Mouse (Mus musculus) liver, embryonic 12.5 days (tissue): ENCODE measurements around the gene Grm2. TPM values are rescaled to one million over a fixed set of nuclear protein-coding genes. Genes with fewer than 3 reads are reported as not detected.
"Not testable (repeated sequence)": the region's sequence is repeated elsewhere in the genome, so short reads cannot be mapped to it uniquely, and the experiment has no call there.

ENCODE experiments used
- ATAC-seq: fragments of 200-750 bp; cut with Nextera tagmentation; 2 replicates; pipeline ENCODE4 v1.8.0; 2017; ENCODE audit warnings: moderate number of reproducible peaks, mild to moderate bottlenecking, moderate library complexity
- H3K27ac ChIP-seq: fragments of 300-500 bp; sonication (generic); 2 replicates; pipeline ENCODE4 v1.5.1; 2016; ENCODE audit warnings: mild to moderate bottlenecking
- H3K27me3 ChIP-seq: fragments of 300-500 bp; sonication (generic); replicated peaks from 2 replicates; pipeline ENCODE4 v1.6.1; 2016; ENCODE audit warnings: mild to moderate bottlenecking, moderate library complexity
- H3K36me3 ChIP-seq: fragments of 300-500 bp; sonication (generic); 2 replicates; pipeline ENCODE4 v1.6.1; 2016; ENCODE audit warnings: mild to moderate bottlenecking, moderate library complexity
- H3K4me1 ChIP-seq: fragments of 300-500 bp; sonication (generic); 2 replicates; pipeline ENCODE4 v1.6.1; 2016
- H3K4me2 ChIP-seq: fragments of 300-500 bp; sonication (generic); 2 replicates; pipeline ENCODE4 v1.6.1; 2016; ENCODE audit warnings: mild to moderate bottlenecking, moderate library complexity
- H3K4me3 ChIP-seq: fragments of 300-500 bp; sonication (generic); 2 replicates; pipeline ENCODE4 v1.5.1; 2016; ENCODE audit warnings: mild to moderate bottlenecking, moderate library complexity
- H3K9ac ChIP-seq: fragments of 300-500 bp; sonication (generic); 2 replicates; pipeline ENCODE4 v1.6.1; 2016; ENCODE audit warnings: mild to moderate bottlenecking, moderate library complexity
- H3K9me3 ChIP-seq: fragments of 300-500 bp; sonication (generic); replicated peaks from 2 replicates; pipeline ENCODE4 v1.6.1; 2016; ENCODE audit warnings: mild to moderate bottlenecking, moderate library complexity
- WGBS: fragments of 180-500 bp; shearing (Covaris S2); methylation state at CpG from one replicate; pipeline ENCODE4 v1.1.7; 2016; ENCODE audit not compliant: insufficient replicate concordance; 5-methylcytosine and 5-hydroxymethylcytosine counted together
- polyA plus RNA-seq: library from polyadenylated mRNA; unstranded; fragments of >200 nt; fragmentation: Nextera tagmentation; extraction: Ambion mirVana; gene quantifications from 2 replicates; pipeline ENCODE4 v1.2.1, GENCODE M21; 2016

Grm2 gene
- polyA plus RNA-seq, 1 experiment from 2014 or later: not detected

- no peak overlapping the region for H3K9ac ChIP-seq
- no peaks in the 10 kb centered on the region for H3K36me3 ChIP-seq
- ATAC-seq: no peak
- no peak overlapping the region for H3K4me2 ChIP-seq
- 24% methylated on average over 8 of the region's 8 CpGs for WGBS
- H3K4me1 ChIP-seq: no peaks in the 10 kb centered on the region
- no peak overlapping the region for H3K27ac ChIP-seq
- no peaks in the 10 kb centered on the region for H3K9me3 ChIP-seq
- H3K27me3 ChIP-seq: no peaks in the 10 kb centered on the region
- no peak overlapping the region for H3K4me3 ChIP-seq
Observed at GRCm38 (mm10) chr9:106600546-106600945, 55.3 kb downstream of the Grm2 start.

GRCm38 (mm10) chr9:106598466-106598865 is 57.4 kb downstream of the Grm2 start:
- no peak overlapping the region for H3K4me2 ChIP-seq
- H3K9me3 ChIP-seq: no peaks in the 10 kb centered on the region
- H3K27ac ChIP-seq: no peak overlapping the region
- no peak for ATAC-seq
- no peak overlapping the region for H3K4me3 ChIP-seq
- no peaks in the 10 kb centered on the region for H3K27me3 ChIP-seq
- no peaks in the 10 kb centered on the region for H3K4me1 ChIP-seq
- H3K9ac ChIP-seq: no peak overlapping the region
- WGBS: 33% methylated on average over 7 of the region's 7 CpGs
- no peaks in the 10 kb centered on the region for H3K36me3 ChIP-seq

GRCm38 (mm10) chr9:106595836-106596235 is 60.0 kb downstream of the Grm2 start:
- H3K27ac ChIP-seq: no peak overlapping the region
- H3K4me2 ChIP-seq: no peak overlapping the region
- no peaks in the 10 kb centered on the region for H3K9me3 ChIP-seq
- 55% methylated on average over 7 of the region's 7 CpGs for WGBS
- H3K4me1 ChIP-seq: no peaks in the 10 kb centered on the region
- H3K27me3 ChIP-seq: no peaks in the 10 kb centered on the region
- ATAC-seq: no peak
- no peak overlapping the region for H3K9ac ChIP-seq
- no peaks in the 10 kb centered on the region for H3K36me3 ChIP-seq
- H3K4me3 ChIP-seq: no peak overlapping the region

- WGBS: 35% methylated on average over 4 of the region's 4 CpGs
Observed at GRCm38 (mm10) chr9:106595402-106595801, 60.5 kb downstream of the Grm2 start.

More at GRCm38 (mm10) chr9:106595402-106595801, 60.5 kb downstream of the Grm2 start:
- not testable (repeated sequence) for ATAC-seq, H3K27ac ChIP-seq, H3K4me2 ChIP-seq, H3K4me3 ChIP-seq, H3K9ac ChIP-seq, H3K36me3 ChIP-seq, H3K4me1 ChIP-seq, H3K9me3 ChIP-seq, H3K27me3 ChIP-seq

Other genes with a start within 250 kb of the Grm2 start
- gene Rpl29, start 226.6 kb downstream of the Grm2 start, polyA plus RNA-seq: 870 and 914 TPM in 2 replicates
- 34.0 and 35.2 TPM in 2 replicates for gene Acy1, start 217.8 kb downstream of the Grm2 start, polyA plus RNA-seq
- 14.5 and 15.2 TPM in 2 replicates for gene Abhd14b, start 208.6 kb downstream of the Grm2 start, polyA plus RNA-seq
- 29.1 and 31.6 TPM in 2 replicates for gene Abhd14a, start 208.4 kb downstream of the Grm2 start, polyA plus RNA-seq
- gene Pcbp4, start 202.8 kb downstream of the Grm2 start, polyA plus RNA-seq: 27.3 and 30.9 TPM in 2 replicates
- gene Gpr62, start 190.1 kb downstream of the Grm2 start, polyA plus RNA-seq: 0.10 and 0.19 TPM in 2 replicates
- 54.6 and 58.0 TPM in 2 replicates for gene Rrp9, start 180.1 kb downstream of the Grm2 start, polyA plus RNA-seq
- 1.5 and 1.7 TPM in 2 replicates for gene Parp3, start 179.1 kb downstream of the Grm2 start, polyA plus RNA-seq
- gene Iqcf1, start 156.1 kb downstream of the Grm2 start, polyA plus RNA-seq: not detected in 2 replicates
- gene Iqcf5, start 141.5 kb downstream of the Grm2 start, polyA plus RNA-seq: 0.44 TPM in 1 of 2 replicates, not detected in the other
- gene Iqcf3, start 94.5 kb downstream of the Grm2 start, polyA plus RNA-seq: not detected in 2 replicates
- gene Iqcf4, start 85.1 kb downstream of the Grm2 start, polyA plus RNA-seq: not detected in 2 replicates
- not detected in 2 replicates for gene Iqcf6, start 29.5 kb downstream of the Grm2 start, polyA plus RNA-seq
- gene Tex264, start 29.8 kb upstream of the Grm2 start, polyA plus RNA-seq: 16.3 and 16.5 TPM in 2 replicates
- gene Rad54l2, start 133.1 kb upstream of the Grm2 start, polyA plus RNA-seq: 3.9 and 4.0 TPM in 2 replicates
- 18.6 and 19.3 TPM in 2 replicates for gene Dcaf1, start 165.8 kb upstream of the Grm2 start, polyA plus RNA-seq
- 8.8 and 11.3 TPM in 2 replicates for gene Rbm15b, start 231.3 kb upstream of the Grm2 start, polyA plus RNA-seq
- gene Manf, start 235.9 kb upstream of the Grm2 start, polyA plus RNA-seq: 232 and 233 TPM in 2 replicates